Mouse (Mus musculus) ES-Bruce4 (cell line): ENCODE measurements around the gene Ints7.

Experiments used
- CTCF ChIP-seq: IDR thresholded peaks from one replicate; pipeline ENCODE4 v1.8.1; 2011; ENCODE audit warnings: low read depth, low read length
- EP300 ChIP-seq: IDR thresholded peaks from 2 replicates; pipeline ENCODE4 v1.6.1; 2011; ENCODE audit warnings: low read depth, low read length; ENCODE audit not compliant: insufficient read depth
- POLR2A ChIP-seq: IDR thresholded peaks from one replicate; pipeline ENCODE4 v1.8.1; 2011; ENCODE audit warnings: low read length; ENCODE audit not compliant: insufficient read depth

GRCm38 (mm10) chr1:191579524-191579923 is 4.1 kb downstream of the Ints7 start:
- TF ChIP-seq POLR2A (no peak), CTCF (no peak), EP300 (no peak)
